Mouse (Mus musculus) olfactory bulb, adult 2 months (tissue): ENCODE measurements around the gene Mettl4. TPM values are rescaled to one million over a fixed set of nuclear protein-coding genes. Genes with fewer than 3 reads are reported as not detected.
A peak's percentile ranks its signal among the peaks of the same experiment; 100 is the strongest.

Experiments
- H3K27ac ChIP-seq: fragments of 200-500 bp; 2 replicates; pipeline ENCODE4 v1.5.1; 2012; ENCODE audit warnings: low read depth, low read length; ENCODE audit not compliant: insufficient read depth
- H3K4me1 ChIP-seq: fragments of 200-500 bp; 2 replicates; pipeline ENCODE4 v1.6.1; 2012; ENCODE audit warnings: low read length; ENCODE audit not compliant: control insufficient read depth, insufficient read depth
- H3K4me3 ChIP-seq: fragments of 200-500 bp; 2 replicates; pipeline ENCODE4 v1.5.1; 2012; ENCODE audit warnings: mild to moderate bottlenecking, low read depth, low read length, moderate library complexity; ENCODE audit not compliant: insufficient read depth
- CTCF ChIP-seq: fragments of 200-500 bp; IDR thresholded peaks from 2 replicates; pipeline ENCODE4 v1.5.1; 2012; ENCODE audit warnings: low read depth, mild to moderate bottlenecking, low read length, moderate library complexity; ENCODE audit not compliant: insufficient read depth
- POLR2A ChIP-seq: fragments of 200-500 bp; IDR thresholded peaks from 2 replicates; pipeline ENCODE4 v1.6.1; 2012; ENCODE audit warnings: mild to moderate bottlenecking, low read depth, low read length, moderate library complexity; ENCODE audit not compliant: insufficient read depth
- WGBS: fragments of 180-500 bp; shearing (Covaris S2); methylation state at CpG from one replicate; pipeline ENCODE4 v1.1.7; 2018; 5-methylcytosine and 5-hydroxymethylcytosine counted together
- polyA plus RNA-seq: library from polyadenylated mRNA; stranded (reverse); fragments of >200 nt; gene quantifications from 2 replicates; pipeline ENCODE4 v1.2.4, GENCODE M21; 2012; ENCODE audit warnings: low replicate concordance; ENCODE audit not compliant: missing spikeins, insufficient read depth, insufficient read length

Mettl4 gene
- polyA plus RNA-seq: not detected in 2 replicates

DNA sequence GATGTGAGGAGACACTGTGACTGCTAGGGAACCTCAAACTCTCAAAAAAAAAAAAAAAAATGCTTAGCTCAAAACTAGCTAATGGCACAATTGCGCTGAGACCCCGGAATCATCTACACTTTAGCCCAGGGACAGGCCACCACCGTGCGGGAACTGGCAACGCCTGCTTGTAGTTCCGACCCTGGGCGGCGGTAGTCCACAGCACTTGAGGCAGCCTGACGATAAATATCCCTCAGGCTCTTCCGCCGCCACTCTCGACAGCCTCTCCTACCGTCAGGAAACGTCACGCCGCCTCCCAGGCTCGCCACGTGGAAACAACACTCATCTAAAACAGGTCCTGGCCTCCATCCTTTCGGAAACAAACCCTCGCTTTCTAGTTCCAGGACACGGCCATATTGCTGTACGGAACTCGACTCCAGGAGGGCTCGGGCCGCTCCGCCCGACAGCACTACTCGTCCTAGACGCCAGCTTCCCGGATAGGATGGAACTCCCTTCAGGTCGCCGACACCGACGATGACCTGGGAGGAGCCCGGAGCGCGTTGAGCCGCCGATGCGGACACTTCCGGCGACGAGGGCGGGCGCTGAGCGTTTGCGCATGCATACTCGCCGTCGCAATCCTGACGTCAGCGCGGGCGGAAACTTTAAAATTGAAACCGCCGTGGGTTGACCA is at the start of gene Mettl4:
TSS of gene Mettl4 (minus strand) at position 554 of the 670 bp plus-strand sequence.
- under 1% methylated on average over 56 of the region's 56 CpGs for WGBS
- peak within 1 kb of the TSS; percentile 71 for H3K27ac ChIP-seq

DNA sequence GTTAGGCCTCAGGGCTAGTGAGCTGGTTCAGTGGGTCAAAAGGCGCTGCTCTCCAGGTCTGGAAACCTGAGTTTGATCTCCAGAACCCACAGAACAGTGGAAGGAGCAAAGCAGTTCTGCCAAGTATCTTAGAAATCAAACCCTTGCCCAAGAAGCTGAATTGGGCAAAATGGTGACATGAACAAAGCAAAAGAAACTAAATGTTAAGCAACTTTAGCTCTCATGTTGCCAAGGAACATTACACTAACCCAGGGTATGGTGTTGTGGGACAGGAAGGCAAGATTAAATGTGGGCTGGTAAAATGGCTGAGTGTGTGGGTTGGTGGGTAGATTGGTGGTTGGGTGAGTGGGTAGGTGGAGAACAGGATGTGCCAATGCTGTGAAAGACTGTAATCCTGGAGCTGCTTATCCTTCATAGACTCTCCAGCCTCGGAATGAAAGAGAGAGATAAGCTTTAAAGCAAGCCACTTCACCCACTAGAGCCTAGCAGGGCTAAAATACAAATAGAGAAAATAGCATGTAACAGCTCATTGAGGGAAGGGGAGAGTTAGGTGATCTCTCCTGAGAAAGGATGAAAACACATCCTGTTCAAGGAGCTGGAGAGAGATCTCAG is 29.2 kb upstream of the Mettl4 start:
- H3K4me1 ChIP-seq: no peaks in the 10 kb centered on the region
- 84% methylated on average over 2 of the region's 2 CpGs for WGBS
- H3K4me3 ChIP-seq: no peak overlapping the region
- no peak for TF ChIP-seq CTCF
- no peak for TF ChIP-seq POLR2A
- H3K27ac ChIP-seq: no peak overlapping the region

More for the DNA sequence above, at the start of gene Mettl4:
- H3K4me3 ChIP-seq: peak within 1 kb of the TSS; percentile 57
- TF ChIP-seq CTCF (peak; percentile 22; the same call in 1 of the 2 replicates), POLR2A (peak; percentile 42)
- H3K4me1 ChIP-seq: 0 out of 2 replicates have a peak, but pooled peaks cover 6% of the 10 kb centered on the region

DNA sequence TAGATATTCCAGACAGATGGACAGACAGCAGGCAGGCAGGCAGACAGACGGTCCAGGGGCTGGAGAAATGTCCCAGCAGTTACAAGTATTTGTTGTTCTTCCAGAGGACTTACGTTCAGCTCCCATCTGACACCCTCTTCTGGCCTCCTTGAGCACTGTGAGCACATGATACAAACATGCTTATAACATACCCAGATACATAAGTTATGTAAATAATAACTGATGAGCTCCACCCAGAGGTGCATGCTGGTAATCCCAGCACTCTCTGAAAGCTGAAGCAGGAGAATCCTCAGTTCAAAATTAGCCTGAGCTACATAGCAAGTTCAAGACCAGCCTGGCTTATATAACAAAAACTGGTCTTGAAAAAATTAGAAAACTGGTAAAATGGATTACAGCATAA is 18.7 kb upstream of the Mettl4 start:
- Histone ChIP-seq H3K4me3 (no peak overlapping the region), H3K4me1 (no peaks in the 10 kb centered on the region), H3K27ac (no peak overlapping the region)
- 92% methylated on average over 2 of the region's 2 CpGs for WGBS
- TF ChIP-seq POLR2A (no peak), CTCF (no peak)

DNA sequence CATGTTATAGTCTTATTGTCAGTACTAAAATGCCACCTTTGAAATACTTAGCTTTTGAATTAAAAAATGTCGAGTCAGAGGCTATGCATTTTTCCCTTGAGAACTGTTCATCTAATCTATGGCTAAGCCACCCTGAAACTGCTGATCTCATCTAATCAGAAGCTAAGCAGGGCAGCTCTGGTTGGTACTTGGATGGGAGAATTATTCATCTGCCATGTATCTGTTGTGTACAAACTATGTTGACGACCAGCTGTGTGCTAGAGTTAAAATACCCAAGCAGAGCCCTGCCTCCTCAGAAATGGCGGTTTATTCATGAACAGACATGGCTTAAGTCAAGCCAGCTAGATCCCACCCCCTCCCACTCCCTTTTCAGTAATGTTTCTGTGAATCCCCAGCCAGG is 14.9 kb upstream of the Mettl4 start:
- TF ChIP-seq CTCF (no peak), POLR2A (no peak)
- Histone ChIP-seq H3K4me3 (no peak overlapping the region), H3K27ac (no peak overlapping the region), H3K4me1 (no peaks in the 10 kb centered on the region)
- WGBS: 86% methylated on average over 3 of the region's 3 CpGs

DNA sequence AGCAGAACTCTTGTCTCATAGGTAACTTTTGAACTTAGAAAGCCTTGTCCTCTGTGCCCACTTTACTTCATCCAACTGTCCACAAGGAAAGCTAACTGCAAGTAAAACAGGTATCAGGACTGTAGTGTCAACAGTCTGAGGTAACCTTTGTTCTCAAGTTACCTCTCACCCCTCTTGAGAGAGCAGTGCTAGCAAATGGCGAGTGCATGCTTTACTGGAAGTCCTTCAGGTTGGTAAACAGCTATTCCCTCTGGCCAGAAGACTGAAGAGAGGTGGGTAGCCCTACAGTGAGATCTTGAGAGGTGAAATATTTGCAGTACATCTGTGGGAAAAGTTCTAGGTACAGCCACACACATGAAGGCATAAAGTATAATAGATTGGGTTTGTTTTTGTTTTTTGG is 14.2 kb upstream of the Mettl4 start:
- no peak for TF ChIP-seq POLR2A
- no peak for TF ChIP-seq CTCF
- Histone ChIP-seq H3K27ac (no peak overlapping the region), H3K4me1 (no peaks in the 10 kb centered on the region), H3K4me3 (no peak overlapping the region)
- 88% methylated on average over 1 of the region's 1 CpGs for WGBS

DNA sequence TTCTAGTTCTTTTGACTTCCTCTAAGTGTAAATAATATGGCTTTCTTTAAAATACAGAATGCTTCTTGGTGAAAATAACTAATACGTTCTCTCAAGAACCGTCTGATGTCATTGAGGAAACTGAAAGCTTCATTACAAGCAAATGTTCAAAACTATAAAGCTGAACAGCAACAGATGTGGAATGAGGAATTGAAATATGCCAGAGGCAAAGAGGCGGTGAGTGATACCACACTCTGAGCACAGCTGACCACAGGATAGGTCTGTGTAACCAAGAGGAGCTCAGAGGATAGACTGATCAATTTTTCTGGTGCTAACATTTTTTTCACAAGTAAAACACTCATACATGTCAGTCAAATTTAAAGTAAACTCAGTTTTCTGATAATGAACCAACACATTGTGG is 12.6 kb upstream of the Mettl4 start:
- Histone ChIP-seq H3K27ac (no peak overlapping the region), H3K4me1 (no peaks in the 10 kb centered on the region), H3K4me3 (no peak overlapping the region)
- WGBS: 93% methylated on average over 3 of the region's 3 CpGs
- TF ChIP-seq CTCF (no peak), POLR2A (no peak)

DNA sequence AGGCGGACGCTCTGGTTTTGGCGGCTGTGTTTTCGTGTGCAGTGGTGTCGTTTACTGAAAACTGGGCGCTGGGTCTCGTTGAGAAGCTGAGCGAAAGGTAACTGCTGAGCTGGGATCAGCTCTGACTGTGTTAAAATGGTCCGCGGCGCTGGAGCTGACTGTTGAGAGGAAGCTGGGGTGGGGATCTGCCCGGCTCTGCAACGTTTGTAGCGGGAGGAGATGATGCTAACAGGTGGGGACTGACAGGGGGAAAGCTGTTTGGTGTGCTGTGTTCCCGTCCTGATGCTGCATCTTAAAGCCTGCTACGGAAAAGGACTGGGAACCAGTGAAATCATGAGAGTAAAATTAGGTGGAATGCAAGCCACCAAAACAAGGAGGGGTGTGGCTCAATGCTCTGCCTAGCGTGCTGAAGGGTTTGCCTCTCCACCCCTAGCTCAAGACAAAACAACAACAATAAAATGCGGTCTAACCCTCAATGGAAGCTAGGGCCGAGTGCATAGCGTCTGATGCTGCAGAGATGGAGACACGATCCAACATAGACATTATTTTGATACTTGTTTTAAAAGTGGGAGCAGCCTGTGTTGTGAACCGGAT is 414 bp upstream of the Mettl4 start:
- no peak overlapping the region for H3K27ac ChIP-seq
- 1% methylated on average over 22 of the region's 22 CpGs for WGBS
- peak overlapping the region; percentile 57 for H3K4me3 ChIP-seq
- TF ChIP-seq POLR2A (no peak), CTCF (no peak)
- 0 out of 2 replicates have a peak, but pooled peaks cover 6% of the 10 kb centered on the region for H3K4me1 ChIP-seq

DNA sequence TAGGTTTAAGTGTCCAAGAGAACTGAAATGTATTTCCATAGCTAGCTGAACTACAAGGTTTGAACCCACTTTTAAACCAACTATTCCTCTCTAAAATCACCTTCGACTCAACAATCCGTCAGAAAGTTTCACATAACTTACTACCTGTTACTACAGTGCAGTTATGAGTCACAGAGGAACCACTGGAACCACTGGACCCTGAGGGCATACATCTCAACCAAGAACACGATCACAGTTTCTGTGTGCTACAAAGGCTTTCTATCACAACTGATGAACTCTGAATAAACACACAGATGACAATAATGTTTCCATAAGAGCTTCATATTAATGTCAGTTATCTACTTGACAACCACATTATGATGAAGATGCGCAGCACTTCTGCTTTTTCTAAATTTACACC is 11.6 kb downstream of the Mettl4 start:
- no peaks in the 10 kb centered on the region for H3K4me1 ChIP-seq
- no peak overlapping the region for H3K4me3 ChIP-seq
- TF ChIP-seq CTCF (no peak), POLR2A (no peak)
- 95% methylated on average over 4 of the region's 4 CpGs for WGBS
- H3K27ac ChIP-seq: no peak overlapping the region

DNA sequence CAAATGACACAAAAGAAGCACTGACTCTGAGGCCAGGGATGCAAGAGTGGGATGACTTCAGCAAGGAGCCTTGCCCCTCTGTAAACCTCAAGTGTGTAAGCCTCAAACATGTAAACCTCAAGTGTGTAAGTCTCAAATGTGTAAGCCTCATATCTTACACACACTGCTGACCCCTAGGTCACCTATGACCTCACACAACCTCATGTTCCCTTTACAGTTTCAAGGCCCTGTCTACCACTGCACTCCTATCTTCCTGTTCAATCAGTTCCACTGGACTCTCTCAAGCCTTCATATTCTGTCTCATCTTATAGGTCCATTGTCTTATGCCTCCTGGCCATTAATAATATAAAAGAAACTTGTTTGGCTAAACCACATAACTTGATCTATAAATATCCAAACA is 13.9 kb downstream of the Mettl4 start:
- Histone ChIP-seq H3K4me1 (no peaks in the 10 kb centered on the region), H3K4me3 (no peak overlapping the region), H3K27ac (no peak overlapping the region)
- TF ChIP-seq CTCF (no peak), POLR2A (no peak)
